Mouse (Mus musculus) myocyte (in vitro differentiated cells): ENCODE data around the gene Olfr943. TPM values are rescaled to one million over a fixed set of nuclear protein-coding genes. Genes with fewer than 3 reads are reported as not detected.

Experiments used
- H3K27me3 ChIP-seq: one replicate; pipeline ENCODE4 v1.6.1; 2011; ENCODE audit not compliant: control insufficient read depth, insufficient read depth, insufficient read length
- H3K36me3 ChIP-seq: one replicate; pipeline ENCODE4 v1.6.1; 2011; ENCODE audit not compliant: control insufficient read depth, insufficient read depth
- H3K4me2 ChIP-seq: one replicate; pipeline ENCODE4 v1.6.1; 2011; ENCODE audit warnings: low read depth, control low read depth
- H3K4me3 ChIP-seq: one replicate; pipeline ENCODE4 v1.5.1; 2011; ENCODE audit warnings: mild to moderate bottlenecking, control low read depth, moderate library complexity
- H3K79me2 ChIP-seq: one replicate; pipeline ENCODE4 v1.6.1; 2011; ENCODE audit not compliant: control insufficient read depth, insufficient read depth
- H3ac ChIP-seq: one replicate; pipeline ENCODE4 v1.6.1; 2011; ENCODE audit not compliant: control insufficient read depth, insufficient read length
- CEBPB ChIP-seq: IDR thresholded peaks from 2 replicates; pipeline ENCODE4 v1.6.1; 2011; ENCODE audit warnings: mild to moderate bottlenecking, moderate library complexity; ENCODE audit not compliant: poor library complexity, insufficient read depth, severe bottlenecking
- E2F4 ChIP-seq: IDR thresholded peaks from one replicate; pipeline ENCODE4 v1.6.1; 2011; ENCODE audit warnings: mild to moderate bottlenecking, control low read depth, moderate library complexity; ENCODE audit not compliant: insufficient read depth
- MAX ChIP-seq: IDR thresholded peaks from one replicate; pipeline ENCODE4 v1.6.1; 2011; ENCODE audit warnings: low read depth, mild to moderate bottlenecking, control low read depth
- MYOD1 ChIP-seq, 3 experiments: IDR thresholded peaks; one replicate each; pipeline ENCODE4 v1.6.1; 2011; ENCODE audit warnings: control low read depth in 2 of 3, low read depth in 2 of 3, mild to moderate bottlenecking in 2 of 3, moderate library complexity in 1 of 3; ENCODE audit not compliant: insufficient read length in 2 of 3, control insufficient read depth in 1 of 3
- MYOG ChIP-seq, 3 experiments: IDR thresholded peaks; one replicate each; pipeline ENCODE4 v1.6.1; 2011; ENCODE audit warnings: control low read depth in 2 of 3, low read depth in 2 of 3, mild to moderate bottlenecking in 2 of 3; ENCODE audit not compliant: insufficient read length in 2 of 3, control insufficient read depth in 1 of 3, insufficient read depth in 1 of 3
- POLR2A ChIP-seq: IDR thresholded peaks from one replicate; pipeline ENCODE4 v1.6.1; 2011; ENCODE audit warnings: low read depth, mild to moderate bottlenecking, control low read depth, moderate library complexity; ENCODE audit not compliant: insufficient read length
- POLR2AphosphoS2 ChIP-seq: IDR thresholded peaks from one replicate; pipeline ENCODE4 v1.6.1; 2011; ENCODE audit warnings: low read depth, control low read depth; ENCODE audit not compliant: insufficient read length
- REST ChIP-seq: IDR thresholded peaks from one replicate; pipeline ENCODE4 v1.6.1; 2011; ENCODE audit warnings: mild to moderate bottlenecking, control low read depth, moderate library complexity; ENCODE audit not compliant: insufficient read depth, insufficient read length
- SRF ChIP-seq: IDR thresholded peaks from one replicate; pipeline ENCODE4 v1.6.1; 2011; ENCODE audit warnings: low read depth; ENCODE audit not compliant: control insufficient read depth, insufficient read length
- TCF12 ChIP-seq: IDR thresholded peaks from one replicate; pipeline ENCODE4 v1.6.1; 2011; ENCODE audit warnings: mild to moderate bottlenecking, control low read depth; ENCODE audit not compliant: poor library complexity, insufficient read depth, severe bottlenecking
- TCF3 ChIP-seq: IDR thresholded peaks from one replicate; pipeline ENCODE4 v1.6.1; 2011; ENCODE audit warnings: low read depth, control low read depth; ENCODE audit not compliant: insufficient read length
- USF1 ChIP-seq: IDR thresholded peaks from one replicate; pipeline ENCODE4 v1.6.1; 2011; ENCODE audit warnings: low read depth, mild to moderate bottlenecking, control low read depth, moderate library complexity
- polyA plus RNA-seq: library from polyadenylated mRNA; unstranded; fragments of >200 nt; fragmentation: generic; extraction: Trizol; gene quantifications from one replicate; pipeline ENCODE4 v1.2.1, GENCODE M21; 2012; ENCODE audit warnings: missing spikeins

Olfr943 gene
- polyA plus RNA-seq, result not detected

GRCm38 (mm10) chr9:39166004-39166403 lies at the start of gene Olfr943:
Gene Olfr943 (plus strand): TSS chr9:39166304.
- H3K4me3 ChIP-seq, result no peak within 1 kb of the TSS
- no peak within 1 kb of the TSS for H3ac ChIP-seq
- H3K4me2 ChIP-seq, result no peak within 1 kb of the TSS
- no peaks in the 10 kb centered on the region for H3K36me3 ChIP-seq
- no peak for TF ChIP-seq SRF
- no peak for TF ChIP-seq POLR2A
- no peak for TF ChIP-seq REST
- TF ChIP-seq MYOD1 (IDR thresholded peaks at IDR 0.05; ENCODE audit: control insufficient read depth in 1 of 3, insufficient read length in 2 of 3, low read depth in 2 of 3), result no peak
- no peak for TF ChIP-seq MYOG (IDR thresholded peaks at IDR 0.05; ENCODE audit: control insufficient read depth in 1 of 3, insufficient read depth in 1 of 3, insufficient read length in 2 of 3, low read depth in 2 of 3)
- no peak for TF ChIP-seq E2F4
- H3K79me2 ChIP-seq, result no peaks in the 10 kb centered on the region
- no peaks in the 10 kb centered on the region for H3K27me3 ChIP-seq

GRCm38 (mm10) chr9:39127326-39127725 lies 38.8 kb upstream of the Olfr943 start:
- H3K79me2 ChIP-seq, result no peaks in the 10 kb centered on the region
- no peaks in the 10 kb centered on the region for H3K27me3 ChIP-seq
- no peak overlapping the region for H3ac ChIP-seq
- no peak for TF ChIP-seq POLR2A
- no peaks in the 10 kb centered on the region for H3K36me3 ChIP-seq
- H3K4me3 ChIP-seq, result no peak overlapping the region
- no peak overlapping the region for H3K4me2 ChIP-seq

GRCm38 (mm10) chr9:39127831-39128230 lies 38.3 kb upstream of the Olfr943 start, which contains the start of gene Olfr27:
Gene Olfr27 (plus strand): TSS chr9:39128131.
- H3K79me2 ChIP-seq, result no peaks in the 10 kb centered on the region
- H3K36me3 ChIP-seq, result no peaks in the 10 kb centered on the region
- no peak within 1 kb of the TSS for H3ac ChIP-seq
- no peaks in the 10 kb centered on the region for H3K27me3 ChIP-seq
- no peak within 1 kb of the TSS for H3K4me2 ChIP-seq
- TF ChIP-seq TCF12, result no peak
- no peak for TF ChIP-seq TCF3
- TF ChIP-seq USF1, result no peak
- TF ChIP-seq POLR2A, result no peak
- TF ChIP-seq MYOG (IDR thresholded peaks at IDR 0.05; ENCODE audit: control insufficient read depth in 1 of 3, insufficient read depth in 1 of 3, insufficient read length in 2 of 3, low read depth in 2 of 3), result no peak
- TF ChIP-seq MYOD1 (IDR thresholded peaks at IDR 0.05; ENCODE audit: control insufficient read depth in 1 of 3, insufficient read length in 2 of 3, low read depth in 2 of 3), result no peak
- TF ChIP-seq MAX, result no peak
- no peak for TF ChIP-seq SRF
- TF ChIP-seq REST, result no peak
- no peak for TF ChIP-seq POLR2AphosphoS2
- TF ChIP-seq CEBPB, result no peak
- no peak within 1 kb of the TSS for H3K4me3 ChIP-seq

- Histone ChIP-seq H3K36me3 (no peaks in the 10 kb centered on the region), H3ac (no peak overlapping the region), H3K79me2 (no peaks in the 10 kb centered on the region), H3K27me3 (no peaks in the 10 kb centered on the region), H3K4me2 (no peak overlapping the region), H3K4me3 (no peak overlapping the region)
- TF ChIP-seq MYOD1 (IDR thresholded peaks at IDR 0.05; ENCODE audit: control insufficient read depth in 1 of 3, insufficient read length in 2 of 3, low read depth in 2 of 3) (no peak), POLR2A (no peak), USF1 (no peak), REST (no peak), MAX (no peak), POLR2AphosphoS2 (no peak), E2F4 (no peak), SRF (no peak), TCF12 (no peak), TCF3 (no peak), CEBPB (no peak), MYOG (IDR thresholded peaks at IDR 0.05; ENCODE audit: control insufficient read depth in 1 of 3, insufficient read depth in 1 of 3, insufficient read length in 2 of 3, low read depth in 2 of 3) (no peak)
These were observed 13.7 kb upstream of the Olfr943 start for GRCm38 (mm10) chr9:39152401-39152800.

- Histone ChIP-seq H3K36me3 (no peaks in the 10 kb centered on the region), H3ac (no peak within 1 kb of the TSS)
- TF ChIP-seq MYOG (IDR thresholded peaks at IDR 0.05; ENCODE audit: control insufficient read depth in 1 of 3, insufficient read depth in 1 of 3, insufficient read length in 2 of 3, low read depth in 2 of 3) (no peak), POLR2AphosphoS2 (no peak), USF1 (no peak), SRF (no peak), TCF3 (no peak), MYOD1 (IDR thresholded peaks at IDR 0.05; ENCODE audit: control insufficient read depth in 1 of 3, insufficient read length in 2 of 3, low read depth in 2 of 3) (no peak), REST (no peak), MAX (no peak), E2F4 (no peak), CEBPB (no peak), TCF12 (no peak), POLR2A (no peak)
These were observed 35.5 kb downstream of the Olfr943 start, which contains the start of gene Olfr944 for GRCm38 (mm10) chr9:39201620-39202019. Gene Olfr944 (plus strand): TSS chr9:39201920.

More at GRCm38 (mm10) chr9:39201620-39202019, 35.5 kb downstream of the Olfr943 start, which contains the start of gene Olfr944:
- Histone ChIP-seq H3K27me3 (no peaks in the 10 kb centered on the region), H3K79me2 (no peaks in the 10 kb centered on the region), H3K4me3 (no peak within 1 kb of the TSS), H3K4me2 (no peak within 1 kb of the TSS)

Other genes with a start within 250 kb of the Olfr943 start
- gene Olfr930, start 236.5 kb upstream of the Olfr943 start, polyA plus RNA-seq, result not detected
- not detected for gene Olfr933, start 194.0 kb upstream of the Olfr943 start, polyA plus RNA-seq
- not detected for gene Olfr934, start 178.0 kb upstream of the Olfr943 start, polyA plus RNA-seq
- gene Olfr935, start 166.6 kb upstream of the Olfr943 start, polyA plus RNA-seq, result not detected
- gene Olfr146, start 142.9 kb upstream of the Olfr943 start, polyA plus RNA-seq, result not detected
- gene Olfr937, start 101.4 kb upstream of the Olfr943 start, polyA plus RNA-seq, result not detected
- gene Olfr938, start 87.4 kb upstream of the Olfr943 start, polyA plus RNA-seq, result not detected
- gene Olfr27, start 38.2 kb upstream of the Olfr943 start, polyA plus RNA-seq, result not detected
- gene Olfr944, start 35.6 kb downstream of the Olfr943 start, polyA plus RNA-seq, result not detected
- not detected for gene Olfr1537, start 83.7 kb downstream of the Olfr943 start, polyA plus RNA-seq
- gene Olfr945, start 110.5 kb downstream of the Olfr943 start, polyA plus RNA-seq, result not detected
- gene Olfr948, start 159.7 kb downstream of the Olfr943 start, polyA plus RNA-seq, result not detected
- gene Olfr951, start 221.1 kb downstream of the Olfr943 start, polyA plus RNA-seq, result not detected